Mouse (Mus musculus) layer of hippocampus, adult 9-11 months (tissue): Measurements from ENCODE around the gene Tmem63c.

Source experiments
- DNase-seq: peaks from one replicate; pipeline ENCODE4 v3.0.0; 2022

The Tmem63c gene

GRCm38 (mm10) chr12:87137439-87138341, 116.5 kb downstream of the Tmem63c start:
- DNase-seq: no peak

GRCm38 (mm10) chr12:87138342-87138701, 117.2 kb downstream of the Tmem63c start:
- DNase-seq: no peak

- DNase-seq: no peak
These were observed 117.6 kb downstream of the Tmem63c start for GRCm38 (mm10) chr12:87138768-87139167.
